Mouse (Mus musculus) layer of hippocampus, adult 9-11 months (tissue): ENCODE data around the gene Ap4b1.

Source experiments
- DNase-seq: peaks from one replicate; pipeline ENCODE4 v3.0.0; 2022

Gene Ap4b1

DNA sequence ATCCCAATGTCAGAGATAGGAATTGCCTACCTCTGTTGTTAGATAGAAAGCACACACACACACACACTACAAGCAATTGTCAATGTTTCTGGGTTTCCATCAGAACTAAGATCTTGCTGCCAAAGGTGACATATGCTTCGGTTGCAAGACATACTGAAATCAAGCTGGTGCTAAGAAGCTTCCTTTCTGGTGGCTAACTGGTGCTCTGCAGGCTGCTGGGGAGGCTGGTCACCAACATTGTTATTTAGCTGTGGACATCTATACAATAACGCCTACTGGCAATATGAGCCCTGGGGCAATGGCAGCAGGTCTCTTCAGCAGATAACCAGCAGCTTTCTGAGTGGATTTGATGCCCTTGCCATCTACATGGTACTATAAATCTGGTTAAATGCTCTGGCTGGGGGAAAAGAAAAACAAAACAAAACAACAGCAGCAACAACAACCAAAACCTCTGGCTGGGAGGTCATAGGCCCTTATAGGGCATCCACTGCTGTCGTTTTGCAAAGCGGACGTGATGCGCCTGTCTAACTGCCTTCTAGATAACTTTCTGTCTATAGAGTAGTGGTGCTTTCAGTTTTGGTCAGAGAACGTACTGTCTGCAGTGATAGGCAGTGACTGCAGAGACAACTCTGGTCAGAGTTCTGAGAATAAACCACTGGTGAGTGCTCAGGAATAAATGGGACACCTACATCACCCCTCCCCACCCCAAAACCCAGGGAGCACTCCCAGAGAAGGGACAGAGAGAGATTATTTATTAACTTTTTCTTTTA, 47.9 kb downstream of the Ap4b1 start:
- DNase-seq: no peak

DNA sequence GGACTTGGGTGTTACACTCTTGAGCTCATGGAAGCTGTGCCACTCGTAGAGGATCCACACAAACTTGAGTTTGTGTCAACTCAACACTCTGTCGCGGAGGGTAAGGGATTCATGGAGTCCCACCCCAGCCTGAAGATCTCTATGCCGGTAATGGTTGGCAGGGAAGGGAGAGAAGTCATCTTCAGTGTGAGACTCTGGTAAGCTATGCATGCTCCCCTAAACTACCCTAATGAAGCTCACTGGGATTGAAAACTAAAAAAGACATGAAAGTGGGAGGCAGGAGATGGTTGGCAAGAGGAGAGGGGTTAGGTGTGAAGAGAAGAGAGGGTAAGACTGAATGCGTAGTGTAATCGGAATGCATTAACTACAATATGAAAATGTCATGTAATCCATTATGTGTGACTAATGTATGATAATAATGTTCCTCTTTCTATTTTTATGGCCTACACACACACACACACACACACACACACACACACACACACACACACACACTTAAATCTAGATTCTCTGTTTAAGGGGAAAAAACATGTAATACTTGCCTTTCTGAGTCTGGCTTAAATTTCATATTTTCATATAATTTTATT, 48.8 kb downstream of the Ap4b1 start:
- DNase-seq: no peak

DNA sequence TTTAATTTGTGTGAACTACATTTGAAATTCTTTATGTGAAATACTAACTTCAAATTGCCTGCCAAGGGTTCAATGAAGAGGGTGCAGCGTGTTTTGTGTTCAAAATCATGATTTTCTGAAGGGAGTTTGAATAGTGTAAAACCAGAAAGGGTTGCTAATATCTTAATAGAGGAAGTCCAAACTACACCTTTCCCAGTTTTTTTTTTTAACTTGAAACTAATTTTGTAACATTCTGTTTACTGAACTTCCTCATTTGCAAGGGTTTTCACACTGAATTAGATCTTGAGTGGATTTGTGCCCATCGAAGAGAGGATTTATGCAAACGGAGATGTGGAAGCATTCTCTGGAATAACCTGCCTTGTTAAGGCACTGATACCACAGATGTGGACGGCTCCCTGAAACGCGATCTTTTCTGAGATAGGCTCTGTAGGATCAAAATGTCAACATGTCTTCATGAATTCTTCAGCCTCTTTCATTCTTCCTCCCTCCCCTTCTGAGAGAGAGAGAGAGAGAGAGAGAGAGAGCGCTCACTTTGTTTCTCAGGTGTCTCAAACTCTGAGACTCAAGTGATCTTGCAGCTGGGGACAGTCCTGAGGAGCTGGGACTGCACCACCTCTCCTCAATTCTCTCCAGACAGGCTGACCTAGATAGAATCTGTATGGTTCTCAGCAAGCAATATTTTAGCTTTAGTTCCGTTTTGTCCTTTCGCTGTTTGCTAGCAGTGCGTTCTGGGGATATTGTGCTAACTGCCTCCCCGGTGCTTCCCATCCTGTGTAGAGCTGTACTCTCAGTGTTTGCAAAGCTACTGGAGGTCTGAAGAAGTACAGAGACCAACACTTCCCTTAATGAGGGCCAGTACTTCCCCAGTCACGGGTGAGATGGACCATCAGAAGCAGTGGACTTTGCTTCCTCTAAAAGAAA, 49.8 kb downstream of the Ap4b1 start, which contains the start of gene Ptpn22:
Gene Ptpn22, plus strand, starts transcription at position 915 of the 921 bp plus-strand sequence.
- no peak for DNase-seq

DNA sequence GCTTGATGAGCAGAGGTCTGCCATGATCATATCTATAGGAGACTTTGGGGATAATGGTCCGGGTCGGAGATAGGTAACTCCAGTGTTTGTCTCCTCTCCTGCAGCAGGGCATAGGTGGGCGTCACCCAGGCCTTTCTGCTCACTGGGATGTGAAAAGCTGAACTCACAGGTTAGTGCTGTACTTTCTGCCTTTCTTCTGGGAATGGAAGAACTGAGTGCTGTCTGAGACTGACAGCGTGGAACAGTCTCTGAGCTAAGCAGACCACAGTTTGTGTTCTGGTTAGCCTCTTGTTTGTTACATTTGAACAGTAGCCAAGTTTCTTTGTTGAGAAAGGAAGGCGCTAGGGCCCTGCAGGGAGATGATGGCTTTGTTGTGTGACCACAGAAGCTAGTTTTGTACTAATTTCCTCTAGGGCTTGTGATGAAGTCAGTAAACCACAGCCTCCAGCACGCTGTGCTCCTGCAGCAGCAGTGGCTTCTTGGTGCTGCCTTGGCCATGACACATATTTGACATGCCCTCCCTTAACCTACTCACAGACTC, 50.6 kb downstream of the Ap4b1 start:
- peak; percentile 23 for DNase-seq

DNA sequence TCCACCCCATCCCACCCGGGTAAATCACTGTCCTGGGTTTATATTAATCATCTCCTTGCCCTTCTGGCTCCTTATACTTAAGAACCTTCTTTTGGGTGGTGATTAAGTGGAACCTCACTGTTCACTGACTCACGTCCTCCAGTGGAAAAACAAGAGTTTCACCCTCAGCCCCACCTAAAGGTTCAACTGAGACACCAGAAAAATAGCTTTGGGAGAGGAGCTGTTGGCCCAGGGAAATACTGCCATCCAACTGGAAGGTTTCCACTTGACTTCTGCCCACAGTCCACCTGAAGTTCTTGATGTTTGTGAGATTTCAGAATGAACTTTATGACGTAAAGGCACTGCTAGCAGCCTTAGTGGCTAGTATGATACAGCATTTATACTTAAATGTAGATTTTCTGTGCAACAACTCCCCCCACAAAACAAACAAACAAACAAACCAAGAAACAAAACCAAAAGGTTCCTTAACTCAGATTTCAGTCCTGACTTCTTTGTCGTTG, 53.5 kb downstream of the Ap4b1 start:
- DNase-seq: no peak

DNA sequence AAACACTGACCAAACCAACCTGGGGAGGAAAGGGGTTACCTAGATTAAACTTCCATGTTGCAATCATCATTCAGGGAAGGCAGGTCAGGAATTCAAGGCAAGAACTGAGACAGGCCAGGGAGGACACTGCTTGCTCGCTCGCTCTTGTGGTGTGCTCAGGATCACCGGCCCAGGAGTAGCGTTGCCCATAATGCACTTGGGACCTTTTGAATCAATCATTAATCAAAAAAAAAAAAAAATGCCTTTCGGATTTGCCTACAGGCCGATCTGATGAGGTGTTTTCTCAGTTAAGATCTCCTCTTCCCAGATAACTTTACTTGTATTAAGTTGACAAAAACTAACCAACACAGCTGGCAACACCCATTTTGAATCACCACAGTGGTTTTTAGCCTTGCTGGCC, 54.9 kb downstream of the Ap4b1 start:
- no peak for DNase-seq

DNA sequence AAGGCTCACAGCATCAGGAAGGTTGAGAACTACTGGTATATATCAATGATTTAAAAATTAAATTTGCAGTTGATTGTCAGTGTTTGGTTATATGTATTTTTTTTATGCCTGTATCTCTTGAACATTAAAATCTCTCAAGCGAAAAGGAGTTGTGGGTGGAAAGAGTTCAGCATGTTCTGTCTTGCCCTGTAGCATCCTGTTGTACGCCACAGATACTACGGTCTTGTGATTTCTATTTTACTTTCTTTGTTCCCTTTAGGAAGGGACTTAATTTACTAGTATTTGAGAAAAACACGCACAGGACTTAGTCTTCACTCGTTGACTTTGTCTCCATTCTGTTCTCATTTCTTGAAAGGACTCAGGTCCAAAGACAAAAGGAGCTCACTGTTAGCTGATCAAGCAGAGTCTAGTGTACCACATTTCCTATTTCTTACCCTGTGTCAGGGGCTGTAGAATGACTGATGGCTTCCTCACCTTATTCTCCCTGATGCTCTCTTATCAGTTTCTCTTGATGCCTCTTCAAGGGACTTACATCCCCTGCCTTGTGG, 58.2 kb downstream of the Ap4b1 start:
- DNase-seq: no peak

DNA sequence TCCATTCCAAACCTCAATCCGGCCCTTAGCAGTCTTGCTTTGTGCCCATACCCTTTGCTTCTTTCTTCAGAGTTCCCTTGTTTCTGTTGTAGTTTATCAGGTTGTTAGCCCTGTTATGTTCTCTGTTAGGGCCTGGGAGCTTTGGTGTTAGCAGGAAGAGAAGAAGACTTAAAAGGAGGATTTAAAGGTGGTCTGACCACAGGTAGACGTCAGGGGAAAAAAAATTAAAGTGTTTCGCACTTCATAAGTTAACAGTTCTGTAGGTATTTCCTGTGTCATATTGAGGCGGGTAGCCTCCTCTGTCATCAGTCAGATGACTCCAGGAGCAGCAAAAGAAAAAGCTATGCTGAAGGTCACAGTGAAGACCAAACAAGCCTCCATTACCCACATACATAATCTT, 58.7 kb downstream of the Ap4b1 start:
- no peak for DNase-seq
